Mouse (Mus musculus) effector memory CD4-positive, alpha-beta T cell, adult 5 months (primary cell): ENCODE results near the gene Tmem35b. TPM values are rescaled to one million over a fixed set of nuclear protein-coding genes. Genes with fewer than 3 reads are reported as not detected.

Experiments
- polyA plus RNA-seq: library from polyadenylated mRNA; unstranded; fragments of 100-300 nt; shearing (Covaris generic); gene quantifications from one replicate; pipeline ENCODE4 v1.2.1, GENCODE M21; 2017

Gene Tmem35b
- polyA plus RNA-seq: 13.1 TPM

DNA sequence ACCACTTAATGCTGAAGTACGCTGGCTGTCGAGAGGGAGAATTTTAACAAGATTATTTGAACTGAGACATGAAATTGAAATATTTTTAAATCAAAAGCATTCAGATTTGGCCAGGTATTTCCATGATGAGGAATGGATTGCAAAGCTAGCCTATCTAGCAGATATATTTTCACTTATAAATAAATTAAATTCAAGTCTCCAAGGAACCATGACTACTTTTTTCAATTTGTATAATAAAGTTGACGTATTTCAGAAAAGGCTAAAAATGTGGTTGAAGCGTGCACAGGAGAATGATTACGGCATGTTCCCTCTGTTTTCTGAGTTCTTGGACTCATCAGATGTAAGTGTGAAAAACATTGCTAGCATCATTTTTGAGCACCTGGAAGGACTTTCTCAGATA lies at the start of gene Tmem35b:
Tmem35b (plus strand) TSS at position 301 of the 400 bp plus-strand sequence.

DNA sequence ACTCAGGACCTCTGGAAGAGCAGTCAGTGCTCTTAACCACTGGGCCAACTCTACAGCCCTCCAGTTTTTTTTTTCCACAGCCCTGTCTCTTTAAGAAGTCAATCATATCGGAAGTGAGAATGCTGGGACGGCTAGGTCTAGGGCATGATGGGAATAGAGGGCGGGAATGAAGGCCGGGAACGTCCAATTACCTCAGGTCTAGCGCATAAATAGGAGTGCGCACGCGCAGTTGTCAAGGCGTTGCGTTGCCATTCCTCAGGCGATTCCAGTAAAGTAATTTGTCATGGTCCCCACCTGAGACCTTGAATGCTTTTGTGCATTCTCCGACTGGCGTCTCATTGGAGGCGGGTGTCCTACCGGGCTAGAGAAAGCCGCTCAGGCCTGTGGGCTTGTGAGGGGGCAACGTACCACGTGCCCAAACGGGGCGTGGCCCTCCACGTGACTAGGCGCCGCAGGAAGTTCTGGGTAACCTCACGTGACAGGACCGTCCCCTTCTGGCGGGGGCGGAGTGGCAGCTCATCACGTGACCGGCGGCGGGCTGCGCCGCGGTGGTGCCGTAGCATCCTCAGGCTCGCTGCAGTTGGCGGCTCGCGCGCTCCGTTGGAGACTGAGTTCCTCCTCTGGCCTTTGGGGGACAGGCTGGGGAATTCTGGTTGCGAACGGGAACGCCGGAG lies 46.5 kb upstream of the Tmem35b start, which contains the start of gene Zmym6:
Zmym6 (plus strand) TSS at position 509 of the 674 bp plus-strand sequence.

DNA sequence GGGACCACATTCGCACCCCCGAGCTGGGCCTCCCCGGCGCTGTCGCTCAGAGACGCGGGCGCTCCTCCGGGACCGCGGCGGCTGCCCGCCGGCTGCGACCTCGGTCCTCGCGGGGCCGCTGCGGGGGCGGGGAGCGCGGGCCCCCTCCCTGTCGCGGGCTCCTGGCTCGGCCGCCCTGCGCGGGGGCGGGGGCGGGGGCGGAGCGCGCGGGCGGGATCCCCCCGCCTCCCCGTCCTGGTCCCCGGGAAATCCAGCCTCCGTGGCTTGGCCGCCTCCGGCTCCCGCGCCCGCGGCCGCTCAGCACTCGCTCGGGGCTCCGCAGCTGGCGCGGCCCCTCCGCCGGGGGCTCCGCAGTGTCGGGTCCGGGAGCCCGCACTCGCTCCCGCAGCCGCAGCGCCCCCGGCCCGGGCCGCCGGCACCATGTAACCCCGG lies 45.4 kb downstream of the Tmem35b start, which contains the start of gene Dlgap3:
Dlgap3 (plus strand) TSS at position 291 of the 432 bp plus-strand sequence.

Other genes with a start within 250 kb of the Tmem35b start
- gene Zmym4, start 155.6 kb upstream of the Tmem35b start, polyA plus RNA-seq: 38.4 TPM
- 218 TPM for gene Sfpq, start 102.4 kb upstream of the Tmem35b start, polyA plus RNA-seq
- 27.5 TPM for gene Zmym1, start 62.5 kb upstream of the Tmem35b start, polyA plus RNA-seq
- 23.4 TPM for gene Zmym6, start 46.3 kb upstream of the Tmem35b start, polyA plus RNA-seq
- not detected for gene Dlgap3, start 45.5 kb downstream of the Tmem35b start, polyA plus RNA-seq
- gene Smim12, start 120.1 kb downstream of the Tmem35b start, polyA plus RNA-seq: 15.3 TPM
- gene Gja4, start 190.3 kb downstream of the Tmem35b start, polyA plus RNA-seq: not detected
- gene Gjb3, start 207.2 kb downstream of the Tmem35b start, polyA plus RNA-seq: not detected
- not detected for gene Gjb4, start 230.4 kb downstream of the Tmem35b start, polyA plus RNA-seq
- not detected for gene Gjb5, start 234.5 kb downstream of the Tmem35b start, polyA plus RNA-seq